Mouse (Mus musculus) midbrain, embryonic 16.5 days (tissue): Measurements from ENCODE around the gene D17Wsu92e. TPM values are rescaled to one million over a fixed set of nuclear protein-coding genes. Genes with fewer than 3 reads are reported as not detected.

Experiments
- ATAC-seq: fragments of 200-750 bp; cut with Nextera tagmentation; 2 replicates; pipeline ENCODE4 v1.8.0; 2017; ENCODE audit warnings: moderate TSS enrichment
- H3K27ac ChIP-seq: fragments of 300-500 bp; sonication (generic); 2 replicates; pipeline ENCODE4 v1.5.1; 2014; ENCODE audit warnings: mild to moderate bottlenecking, low read length, mixed read lengths
- H3K27me3 ChIP-seq: fragments of 300-500 bp; sonication (generic); 2 replicates; pipeline ENCODE4 v1.6.1; 2014; ENCODE audit warnings: low read depth, low read length, mixed read lengths; ENCODE audit not compliant: control insufficient read depth, insufficient read depth
- H3K36me3 ChIP-seq: fragments of 300-500 bp; sonication (generic); 2 replicates; pipeline ENCODE4 v1.6.1; 2014; ENCODE audit warnings: mild to moderate bottlenecking, low read length, moderate library complexity, mixed read lengths; ENCODE audit not compliant: control insufficient read depth, insufficient read depth
- H3K4me1 ChIP-seq: fragments of 300-500 bp; sonication (generic); 2 replicates; pipeline ENCODE4 v1.6.1; 2014; ENCODE audit warnings: mild to moderate bottlenecking, low read length, mixed read lengths; ENCODE audit not compliant: control insufficient read depth, insufficient read depth
- H3K4me2 ChIP-seq: fragments of 300-500 bp; sonication (generic); 2 replicates; pipeline ENCODE4 v1.6.1; 2014; ENCODE audit warnings: mild to moderate bottlenecking, low read length, mixed read lengths
- H3K4me3 ChIP-seq: fragments of 300-500 bp; sonication (generic); 2 replicates; pipeline ENCODE4 v1.5.1; 2014; ENCODE audit warnings: low read depth, mild to moderate bottlenecking, low read length, moderate library complexity, mixed read lengths
- H3K9ac ChIP-seq: fragments of 300-500 bp; sonication (generic); 2 replicates; pipeline ENCODE4 v1.6.1; 2014; ENCODE audit warnings: low read depth, low read length, mixed read lengths
- H3K9me3 ChIP-seq: fragments of 300-500 bp; sonication (generic); replicated peaks from 2 replicates; pipeline ENCODE4 v1.6.1; 2014; ENCODE audit warnings: mild to moderate bottlenecking, low read length, mixed read lengths; ENCODE audit not compliant: control insufficient read depth, poor library complexity, severe bottlenecking
- WGBS: fragments of 180-500 bp; shearing (Covaris S2); extraction: QIAGEN DNeasy Blood & Tissue Kit; methylation state at CpG from one replicate; pipeline ENCODE4 v1.1.7; 2014; 5-methylcytosine and 5-hydroxymethylcytosine counted together
- polyA plus RNA-seq: library from polyadenylated mRNA; unstranded; fragments of >200 nt; fragmentation: Nextera tagmentation; extraction: Ambion mirVana; gene quantifications from 2 replicates; pipeline ENCODE4 v1.2.1, GENCODE M21; 2015

D17Wsu92e gene
- polyA plus RNA-seq, 1 experiment from 2014 or later: 9.4 TPM

GRCm38 (mm10) chr17:27781059-27781687 is 39.3 kb downstream of the D17Wsu92e start:
- no peaks in the 10 kb centered on the region for H3K27me3 ChIP-seq
- 76% methylated on average over 5 of the region's 5 CpGs for WGBS
- no peaks in the 10 kb centered on the region for H3K9me3 ChIP-seq
- no peak overlapping the region for H3K9ac ChIP-seq
- no peak for ATAC-seq
- no peak overlapping the region for H3K4me2 ChIP-seq
- no peak overlapping the region for H3K4me3 ChIP-seq
- no peaks in the 10 kb centered on the region for H3K4me1 ChIP-seq
- H3K27ac ChIP-seq: no peak overlapping the region
- H3K36me3 ChIP-seq: peaks cover 5% of the 10 kb centered on the region; the same call in 1 of the 2 replicates

GRCm38 (mm10) chr17:27779755-27780154 is 40.7 kb downstream of the D17Wsu92e start:
- H3K4me2 ChIP-seq: no peak overlapping the region
- WGBS: 48% methylated on average over 3 of the region's 3 CpGs
- H3K9me3 ChIP-seq: no peaks in the 10 kb centered on the region
- ATAC-seq: no peak
- H3K4me1 ChIP-seq: no peaks in the 10 kb centered on the region
- no peaks in the 10 kb centered on the region; the same call in 1 of the 2 replicates for H3K36me3 ChIP-seq
- H3K27me3 ChIP-seq: no peaks in the 10 kb centered on the region
- no peak overlapping the region for H3K4me3 ChIP-seq
- H3K27ac ChIP-seq: no peak overlapping the region
- H3K9ac ChIP-seq: no peak overlapping the region

- Histone ChIP-seq H3K27me3 (no peaks in the 10 kb centered on the region), H3K27ac (no peak overlapping the region), H3K4me3 (no peak overlapping the region), H3K4me1 (no peaks in the 10 kb centered on the region), H3K4me2 (no peak overlapping the region), H3K9ac (no peak overlapping the region), H3K36me3 (no peaks in the 10 kb centered on the region; the same call in 1 of the 2 replicates), H3K9me3 (no peaks in the 10 kb centered on the region)
- ATAC-seq: no peak
- 92% methylated on average over 9 of the region's 9 CpGs for WGBS
Measured at GRCm38 (mm10) chr17:27778671-27779355, 41.6 kb downstream of the D17Wsu92e start.

- Histone ChIP-seq H3K4me1 (no peaks in the 10 kb centered on the region), H3K9ac (no peak overlapping the region), H3K27ac (no peak overlapping the region), H3K4me2 (no peak overlapping the region), H3K9me3 (no peaks in the 10 kb centered on the region), H3K36me3 (no peaks in the 10 kb centered on the region; the same call in 1 of the 2 replicates), H3K27me3 (no peaks in the 10 kb centered on the region), H3K4me3 (no peak overlapping the region)
- WGBS: 82% methylated on average over 6 of the region's 6 CpGs
- no peak for ATAC-seq
Measured at GRCm38 (mm10) chr17:27777823-27778222, 42.6 kb downstream of the D17Wsu92e start.

- no peak for ATAC-seq
- H3K27ac ChIP-seq: no peak overlapping the region
- no peak overlapping the region for H3K4me2 ChIP-seq
- H3K36me3 ChIP-seq: no peaks in the 10 kb centered on the region
- no peaks in the 10 kb centered on the region for H3K27me3 ChIP-seq
- no peaks in the 10 kb centered on the region for H3K4me1 ChIP-seq
- WGBS: 90% methylated on average over 3 of the region's 3 CpGs
- H3K9me3 ChIP-seq: no peaks in the 10 kb centered on the region
- no peak overlapping the region for H3K4me3 ChIP-seq
- no peak overlapping the region for H3K9ac ChIP-seq
Measured at GRCm38 (mm10) chr17:27774198-27774597, 46.2 kb downstream of the D17Wsu92e start.

GRCm38 (mm10) chr17:27771616-27772015 is 48.8 kb downstream of the D17Wsu92e start:
- H3K9me3 ChIP-seq: no peaks in the 10 kb centered on the region
- WGBS: 92% methylated on average over 6 of the region's 6 CpGs
- no peak overlapping the region for H3K4me2 ChIP-seq
- H3K4me1 ChIP-seq: no peaks in the 10 kb centered on the region
- H3K36me3 ChIP-seq: no peaks in the 10 kb centered on the region
- no peaks in the 10 kb centered on the region for H3K27me3 ChIP-seq
- no peak overlapping the region for H3K9ac ChIP-seq
- H3K4me3 ChIP-seq: no peak overlapping the region
- H3K27ac ChIP-seq: no peak overlapping the region
- ATAC-seq: no peak

- Histone ChIP-seq H3K27ac (no peak overlapping the region), H3K9me3 (no peaks in the 10 kb centered on the region), H3K4me3 (no peak overlapping the region), H3K9ac (no peak overlapping the region), H3K27me3 (no peaks in the 10 kb centered on the region), H3K4me2 (no peak overlapping the region), H3K36me3 (no peaks in the 10 kb centered on the region), H3K4me1 (no peaks in the 10 kb centered on the region)
- ATAC-seq: peak; percentile 76; the same call in 1 of the 2 replicates
- WGBS: 59% methylated on average over 8 of the region's 8 CpGs
Measured at GRCm38 (mm10) chr17:27768817-27769542, 51.5 kb downstream of the D17Wsu92e start.

GRCm38 (mm10) chr17:27767543-27767942 is 52.9 kb downstream of the D17Wsu92e start:
- WGBS: 73% methylated on average over 12 of the region's 12 CpGs
- H3K4me3 ChIP-seq: no peak overlapping the region
- H3K27me3 ChIP-seq: no peaks in the 10 kb centered on the region
- H3K27ac ChIP-seq: no peak overlapping the region
- no peaks in the 10 kb centered on the region for H3K36me3 ChIP-seq
- no peak overlapping the region for H3K9ac ChIP-seq
- H3K4me1 ChIP-seq: no peaks in the 10 kb centered on the region
- no peaks in the 10 kb centered on the region for H3K9me3 ChIP-seq
- no peak for ATAC-seq
- H3K4me2 ChIP-seq: no peak overlapping the region

- Histone ChIP-seq H3K4me1 (no peaks in the 10 kb centered on the region), H3K27me3 (no peaks in the 10 kb centered on the region), H3K27ac (no peak overlapping the region), H3K9ac (no peak overlapping the region), H3K36me3 (no peaks in the 10 kb centered on the region), H3K4me2 (no peak overlapping the region), H3K9me3 (no peaks in the 10 kb centered on the region), H3K4me3 (no peak overlapping the region)
- WGBS: 81% methylated on average over 5 of the region's 5 CpGs
- no peak for ATAC-seq
Measured at GRCm38 (mm10) chr17:27767120-27767519, 53.3 kb downstream of the D17Wsu92e start.
